Mouse (Mus musculus): ENCODE data around the gene Lrp2.
A peak's percentile ranks its signal among the peaks of the same experiment; 100 is the strongest.

DNA sequence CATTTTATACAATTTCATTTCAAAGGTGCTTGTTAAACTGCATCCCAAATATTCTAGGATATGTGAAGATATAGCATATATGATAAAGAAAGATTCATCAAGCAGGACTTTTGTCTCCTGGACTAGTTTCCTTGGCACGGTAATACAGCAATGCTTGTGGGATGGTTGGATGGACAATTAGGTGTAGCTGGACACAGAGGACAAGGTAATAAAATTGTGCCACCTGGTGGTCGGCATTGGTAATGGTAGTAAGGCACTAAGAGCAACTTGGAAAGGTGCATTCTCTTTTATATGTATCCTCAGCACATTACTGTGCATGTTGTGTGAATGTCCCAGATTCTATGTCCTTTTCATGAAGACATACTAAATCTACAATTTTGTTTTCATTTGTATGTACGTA lies 157.7 kb downstream of the Lrp2 start:
- TF ChIP-seq CHD2 (IDR thresholded peaks at IDR 0.05; ENCODE audit: low read depth, low read length) (no peak), MAFK (IDR thresholded peaks at IDR 0.05; ENCODE audit: insufficient read depth, low read depth, low read length) (no peak), ZC3H11A (IDR thresholded peaks at IDR 0.05; ENCODE audit: borderline replicate concordance, low read depth, low read length) (peak; percentile 84)
